Mouse (Mus musculus): Measurements from ENCODE around the gene Scarb1. TPM values are rescaled to one million over a fixed set of nuclear protein-coding genes. Genes with fewer than 3 reads are reported as not detected.
A peak's percentile ranks its signal among the peaks of the same experiment; 100 is the strongest.

Gene Scarb1
- polyA plus RNA-seq, 1 experiment from 2014 or later, result 17.6 TPM

DNA sequence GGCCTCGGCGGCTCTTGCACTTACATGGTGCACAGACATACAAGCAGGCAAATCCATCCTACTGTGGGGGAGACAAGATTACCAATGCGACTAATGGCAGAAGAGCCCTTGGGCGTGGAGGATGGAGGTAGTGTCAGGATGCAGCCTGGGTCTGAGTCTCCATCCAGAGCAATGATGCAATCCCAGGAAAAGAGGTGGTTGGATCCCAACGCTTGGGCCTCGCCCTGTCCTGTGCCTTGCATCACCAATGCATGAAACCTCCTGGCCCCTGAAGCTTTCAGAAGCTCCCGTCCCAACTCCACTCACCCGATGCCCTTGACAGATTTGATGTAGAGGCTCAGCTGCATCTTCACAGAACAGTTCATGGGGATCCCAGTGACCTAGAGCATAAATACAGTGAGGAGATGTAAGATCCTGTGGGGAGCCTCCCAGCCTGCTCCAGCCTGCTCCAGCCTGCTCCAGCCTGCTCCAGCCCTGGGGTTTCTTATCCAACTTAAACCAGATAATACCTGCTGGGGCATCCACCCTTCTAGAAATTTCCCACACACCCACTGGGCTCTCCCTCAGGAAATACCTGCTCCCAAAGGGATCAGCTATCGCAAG lies 53.7 kb downstream of the Scarb1 start:
- Histone ChIP-seq H3K4me3 (ENCODE audit: low read depth, low read length) (no peak overlapping the region), H3K9ac (ENCODE audit: low read length) (no peak overlapping the region), H3K27me3 (replicated peaks; ENCODE audit: control insufficient read depth, insufficient read depth, low read length) (no peaks in the 10 kb centered on the region), H3K36me3 (ENCODE audit: control insufficient read depth, insufficient read depth, low read length) (no peaks in the 10 kb centered on the region), H3K4me1 (ENCODE audit: control insufficient read depth, insufficient read depth, low read length) (no peaks in the 10 kb centered on the region), H3K9me3 (replicated peaks; ENCODE audit: control insufficient read depth, low read length) (no peaks in the 10 kb centered on the region), H3K27ac (ENCODE audit: low read depth, low read length) (no peak overlapping the region), H3K4me2 (ENCODE audit: low read length) (no peak overlapping the region)
- WGBS, result 93% methylated on average over 9 of the region's 9 CpGs
- ATAC-seq (no peak), DNase-seq (ENCODE audit: low spot score) (no peak)

DNA sequence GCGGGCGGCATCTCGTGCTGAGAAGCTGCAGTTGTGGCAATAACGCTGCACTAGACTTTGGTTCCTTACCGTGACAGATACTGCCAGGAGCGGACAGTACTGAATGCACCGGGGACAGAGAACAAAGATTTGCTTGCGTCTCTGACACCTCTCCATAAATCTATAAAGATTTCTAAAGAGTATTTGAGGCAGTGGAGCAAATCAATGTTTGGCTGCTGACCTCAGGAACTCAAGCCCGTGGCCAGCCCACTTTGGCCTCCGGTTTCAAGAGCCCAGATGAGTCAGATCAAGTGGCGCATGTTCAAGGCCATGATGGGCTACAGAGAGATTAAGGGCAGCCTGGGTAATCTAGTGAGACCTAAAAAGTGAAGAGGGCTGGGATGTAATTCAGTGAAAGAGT lies 54.8 kb downstream of the Scarb1 start:
- H3K9me3 ChIP-seq (replicated peaks; ENCODE audit: control insufficient read depth, low read length), result no peaks in the 10 kb centered on the region
- no peak overlapping the region for H3K4me3 ChIP-seq (ENCODE audit: low read depth, low read length)
- no peak overlapping the region for H3K27ac ChIP-seq (ENCODE audit: low read depth, low read length)
- 94% methylated on average over 11 of the region's 11 CpGs for WGBS
- H3K9ac ChIP-seq (ENCODE audit: low read length), result no peak overlapping the region
- H3K4me2 ChIP-seq (ENCODE audit: low read length), result no peak overlapping the region
- H3K36me3 ChIP-seq (ENCODE audit: control insufficient read depth, insufficient read depth, low read length), result no peaks in the 10 kb centered on the region
- no peaks in the 10 kb centered on the region for H3K27me3 ChIP-seq (replicated peaks; ENCODE audit: control insufficient read depth, insufficient read depth, low read length)
- no peak for ATAC-seq
- H3K4me1 ChIP-seq (ENCODE audit: control insufficient read depth, insufficient read depth, low read length), result no peaks in the 10 kb centered on the region
- no peak for DNase-seq (ENCODE audit: low spot score)

DNA sequence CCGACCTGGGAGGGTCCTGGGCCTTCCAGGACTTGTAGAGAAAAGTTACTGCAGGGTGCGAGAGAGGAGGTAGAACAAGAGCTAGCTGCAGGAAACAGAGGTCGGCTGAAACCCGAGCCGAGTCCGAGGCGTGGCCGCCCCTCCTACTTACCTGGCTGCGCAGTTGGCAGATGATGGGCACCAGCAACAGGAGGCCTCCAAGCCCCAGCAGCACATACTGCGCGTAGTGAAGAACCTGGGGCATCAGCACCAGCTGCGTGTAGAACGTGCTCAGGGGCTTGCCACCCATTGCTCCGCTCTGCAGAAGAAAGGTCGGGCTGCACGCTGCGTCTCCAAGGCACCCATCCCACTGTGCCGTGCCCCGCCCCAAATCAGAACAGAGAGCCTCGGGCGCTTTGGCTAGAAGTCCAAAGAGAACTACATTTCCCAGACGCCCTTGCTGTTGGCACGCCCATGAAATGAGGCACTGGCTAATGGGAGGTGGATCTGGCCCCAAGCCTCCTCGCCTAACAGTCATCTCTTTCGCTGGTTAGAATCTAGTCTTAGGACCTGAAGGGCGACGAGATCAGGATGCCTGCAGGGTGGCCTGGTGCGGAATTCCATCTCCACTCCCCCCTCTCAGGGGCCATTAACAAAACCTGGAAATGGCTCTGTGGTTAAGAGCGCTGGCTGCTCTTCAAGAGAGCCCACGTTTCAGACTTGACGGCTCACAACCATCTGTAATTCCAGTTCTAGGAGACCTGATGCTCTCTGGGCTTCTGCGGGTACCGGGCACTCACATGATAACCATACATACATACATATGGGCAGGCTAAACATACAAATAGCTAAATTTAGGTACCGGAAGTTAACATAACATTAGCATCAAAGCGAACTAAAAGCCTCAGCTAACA lies 56.9 kb downstream of the Scarb1 start:
- H3K27ac ChIP-seq (ENCODE audit: low read depth, low read length), result no peak overlapping the region
- H3K4me1 ChIP-seq (ENCODE audit: control insufficient read depth, insufficient read depth, low read length), result no peaks in the 10 kb centered on the region
- no peaks in the 10 kb centered on the region for H3K9me3 ChIP-seq (replicated peaks; ENCODE audit: control insufficient read depth, low read length)
- ATAC-seq (peak; percentile 86), DNase-seq (ENCODE audit: low spot score) (peak; percentile 90)
- H3K27me3 ChIP-seq (replicated peaks; ENCODE audit: control insufficient read depth, insufficient read depth, low read length), result no peaks in the 10 kb centered on the region
- peak overlapping the region; percentile 32 for H3K9ac ChIP-seq (ENCODE audit: low read length)
- peak overlapping the region; percentile 27 for H3K4me3 ChIP-seq (ENCODE audit: low read depth, low read length)
- WGBS, result 18% methylated on average over 35 of the region's 35 CpGs
- peak overlapping the region; percentile 53 for H3K4me2 ChIP-seq (ENCODE audit: low read length)
- no peaks in the 10 kb centered on the region for H3K36me3 ChIP-seq (ENCODE audit: control insufficient read depth, insufficient read depth, low read length)

GRCm38 (mm10) chr5:125279216-125279615 lies 61.7 kb downstream of the Scarb1 start:
- Histone ChIP-seq H3K9me3 (replicated peaks; ENCODE audit: control insufficient read depth, low read length) (no peaks in the 10 kb centered on the region), H3K27ac (ENCODE audit: low read depth, low read length) (no peak overlapping the region), H3K9ac (ENCODE audit: low read length) (no peak overlapping the region; the same call in 1 of the 2 replicates), H3K4me3 (ENCODE audit: low read depth, low read length) (no peak overlapping the region), H3K4me2 (ENCODE audit: low read length) (no peak overlapping the region), H3K36me3 (ENCODE audit: control insufficient read depth, insufficient read depth, low read length) (no peaks in the 10 kb centered on the region), H3K27me3 (replicated peaks; ENCODE audit: control insufficient read depth, insufficient read depth, low read length) (no peaks in the 10 kb centered on the region), H3K4me1 (ENCODE audit: control insufficient read depth, insufficient read depth, low read length) (no peaks in the 10 kb centered on the region)
- no peak for ATAC-seq
- whole genome bisulfite sequencing, result 47% methylated on average over 7 of the region's 7 CpGs
- no peak for DNase-seq (ENCODE audit: low spot score)

DNA sequence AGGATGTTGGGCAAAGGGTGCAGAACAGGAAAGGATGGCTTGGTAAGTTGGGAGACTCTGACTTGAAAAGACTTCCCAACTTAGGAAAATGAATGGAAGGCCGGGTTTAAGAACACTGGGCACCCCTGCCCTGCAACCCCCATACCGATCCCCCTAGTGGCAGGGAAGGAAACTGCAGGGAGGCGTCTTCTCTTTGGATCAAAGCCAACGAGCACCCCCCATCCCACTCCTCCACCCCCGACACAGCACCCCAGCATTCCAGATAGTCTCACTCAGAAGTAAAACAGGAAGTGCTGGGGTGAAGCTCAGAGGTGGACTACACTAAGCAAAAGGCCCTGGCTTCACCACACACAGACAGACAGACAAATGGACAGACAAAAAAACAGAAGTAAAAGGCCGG lies 62.6 kb downstream of the Scarb1 start:
- DNase-seq (ENCODE audit: low spot score), result no peak
- Histone ChIP-seq H3K9me3 (replicated peaks; ENCODE audit: control insufficient read depth, low read length) (no peaks in the 10 kb centered on the region), H3K4me1 (ENCODE audit: control insufficient read depth, insufficient read depth, low read length) (no peaks in the 10 kb centered on the region), H3K27ac (ENCODE audit: low read depth, low read length) (no peak overlapping the region), H3K4me3 (ENCODE audit: low read depth, low read length) (no peak overlapping the region), H3K36me3 (ENCODE audit: control insufficient read depth, insufficient read depth, low read length) (no peaks in the 10 kb centered on the region), H3K27me3 (replicated peaks; ENCODE audit: control insufficient read depth, insufficient read depth, low read length) (no peaks in the 10 kb centered on the region), H3K4me2 (ENCODE audit: low read length) (no peak overlapping the region), H3K9ac (ENCODE audit: low read length) (no peak overlapping the region)
- 22% methylated on average over 6 of the region's 6 CpGs for WGBS
- no peak for ATAC-seq

GRCm38 (mm10) chr5:125277313-125277712 lies 63.6 kb downstream of the Scarb1 start:
- Histone ChIP-seq H3K27ac (ENCODE audit: low read depth, low read length) (no peak overlapping the region), H3K36me3 (ENCODE audit: control insufficient read depth, insufficient read depth, low read length) (no peaks in the 10 kb centered on the region), H3K9ac (ENCODE audit: low read length) (no peak overlapping the region), H3K4me2 (ENCODE audit: low read length) (no peak overlapping the region), H3K9me3 (replicated peaks; ENCODE audit: control insufficient read depth, low read length) (no peaks in the 10 kb centered on the region), H3K27me3 (replicated peaks; ENCODE audit: control insufficient read depth, insufficient read depth, low read length) (no peaks in the 10 kb centered on the region), H3K4me3 (ENCODE audit: low read depth, low read length) (no peak overlapping the region), H3K4me1 (ENCODE audit: control insufficient read depth, insufficient read depth, low read length) (no peaks in the 10 kb centered on the region)
- no peak for ATAC-seq
- DNase-seq (ENCODE audit: low spot score), result no peak
- WGBS, result 87% methylated on average over 6 of the region's 6 CpGs

DNA sequence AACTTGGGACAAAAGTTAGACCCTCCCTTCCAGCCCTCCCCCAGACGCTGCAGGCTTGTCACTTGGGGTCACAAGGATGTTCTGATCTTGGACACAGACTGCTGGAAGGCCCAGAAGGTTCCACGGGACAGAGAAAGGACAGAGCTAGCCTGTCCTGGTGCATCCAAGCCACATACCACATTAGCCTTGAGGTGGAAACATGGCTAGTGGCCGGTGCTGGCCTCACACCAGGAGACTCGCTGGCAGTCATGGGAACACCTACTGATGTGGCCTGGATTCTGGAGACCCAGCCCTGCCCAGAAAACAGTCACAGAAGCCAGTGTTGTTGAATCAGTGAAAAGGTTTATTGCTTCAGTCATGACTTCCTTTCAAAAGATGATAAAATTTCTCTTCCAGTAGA lies 64.1 kb downstream of the Scarb1 start:
- WGBS, result 68% methylated on average over 4 of the region's 4 CpGs
- H3K27ac ChIP-seq (ENCODE audit: low read depth, low read length), result no peak overlapping the region
- H3K4me2 ChIP-seq (ENCODE audit: low read length), result no peak overlapping the region
- H3K9ac ChIP-seq (ENCODE audit: low read length), result no peak overlapping the region
- H3K36me3 ChIP-seq (ENCODE audit: control insufficient read depth, insufficient read depth, low read length), result no peaks in the 10 kb centered on the region
- H3K4me3 ChIP-seq (ENCODE audit: low read depth, low read length), result no peak overlapping the region
- DNase-seq (ENCODE audit: low spot score) (no peak), ATAC-seq (no peak)
- H3K4me1 ChIP-seq (ENCODE audit: control insufficient read depth, insufficient read depth, low read length), result no peaks in the 10 kb centered on the region
- no peaks in the 10 kb centered on the region for H3K9me3 ChIP-seq (replicated peaks; ENCODE audit: control insufficient read depth, low read length)
- H3K27me3 ChIP-seq (replicated peaks; ENCODE audit: control insufficient read depth, insufficient read depth, low read length), result no peaks in the 10 kb centered on the region

GRCm38 (mm10) chr5:125275315-125275714 lies 65.6 kb downstream of the Scarb1 start:
- 82% methylated on average over 8 of the region's 8 CpGs for WGBS
- Histone ChIP-seq H3K27me3 (replicated peaks; ENCODE audit: control insufficient read depth, insufficient read depth, low read length) (no peaks in the 10 kb centered on the region), H3K36me3 (ENCODE audit: control insufficient read depth, insufficient read depth, low read length) (no peaks in the 10 kb centered on the region), H3K27ac (ENCODE audit: low read depth, low read length) (no peak overlapping the region), H3K9ac (ENCODE audit: low read length) (no peak overlapping the region), H3K4me1 (ENCODE audit: control insufficient read depth, insufficient read depth, low read length) (peaks cover 3% of the 10 kb centered on the region; the same call in 1 of the 2 replicates), H3K4me2 (ENCODE audit: low read length) (no peak overlapping the region), H3K9me3 (replicated peaks; ENCODE audit: control insufficient read depth, low read length) (no peaks in the 10 kb centered on the region), H3K4me3 (ENCODE audit: low read depth, low read length) (no peak overlapping the region)
- DNase-seq (ENCODE audit: low spot score), result no peak
- no peak for ATAC-seq

DNA sequence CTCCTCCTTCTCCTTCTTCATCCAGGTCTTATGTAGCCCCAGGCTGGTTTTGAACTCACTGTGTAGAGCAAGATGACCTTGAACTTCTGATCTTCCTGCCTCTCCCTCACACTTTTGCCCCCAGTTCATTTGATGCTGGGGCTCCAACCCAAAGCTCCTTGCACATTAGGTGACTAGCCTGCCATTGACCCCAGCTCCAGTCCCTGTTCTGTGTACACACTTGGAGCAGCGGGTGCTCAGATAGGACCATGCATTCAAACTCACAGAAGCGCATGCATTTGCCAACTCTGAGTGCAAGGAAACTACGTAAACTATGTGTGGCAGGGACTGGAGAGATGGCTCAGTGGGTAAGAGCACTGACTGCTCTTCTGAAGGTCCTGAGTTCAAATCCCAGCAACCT lies 66.1 kb downstream of the Scarb1 start:
- Histone ChIP-seq H3K9me3 (replicated peaks; ENCODE audit: control insufficient read depth, low read length) (no peaks in the 10 kb centered on the region), H3K36me3 (ENCODE audit: control insufficient read depth, insufficient read depth, low read length) (no peaks in the 10 kb centered on the region), H3K9ac (ENCODE audit: low read length) (no peak overlapping the region), H3K4me3 (ENCODE audit: low read depth, low read length) (no peak overlapping the region), H3K27ac (ENCODE audit: low read depth, low read length) (no peak overlapping the region), H3K4me1 (ENCODE audit: control insufficient read depth, insufficient read depth, low read length) (peaks cover 3% of the 10 kb centered on the region; the same call in 1 of the 2 replicates), H3K27me3 (replicated peaks; ENCODE audit: control insufficient read depth, insufficient read depth, low read length) (no peaks in the 10 kb centered on the region), H3K4me2 (ENCODE audit: low read length) (no peak overlapping the region)
- ATAC-seq, result no peak
- WGBS, result 91% methylated on average over 3 of the region's 3 CpGs
- no peak for DNase-seq (ENCODE audit: low spot score)

All from forebrain, embryonic 14.5 days (tissue).